Mouse (Mus musculus) spleen, adult 18-20 months (tissue): ENCODE results near the gene Mybpc2.

Experiments
- DNase-seq, 2 experiments: peaks; one replicate each; pipeline ENCODE4 v3.0.0; 2022; ENCODE audit warnings: mixed read lengths in 2 of 2

Mybpc2 gene

GRCm38 (mm10) chr7:44461503-44462217 lies 62.8 kb downstream of the Mybpc2 start:
- no peak for DNase-seq

- DNase-seq: no peak
Observed at GRCm38 (mm10) chr7:44460767-44461502, 63.5 kb downstream of the Mybpc2 start.

GRCm38 (mm10) chr7:44460067-44460466 lies 64.4 kb downstream of the Mybpc2 start:
- no peak for DNase-seq

- no peak for DNase-seq
Observed at GRCm38 (mm10) chr7:44456302-44456701, 68.2 kb downstream of the Mybpc2 start.

- DNase-seq: no peak
Observed at GRCm38 (mm10) chr7:44453256-44453655, 71.2 kb downstream of the Mybpc2 start.
